Mouse (Mus musculus) liver, postnatal 0 days (tissue): Measurements from ENCODE around the gene Wapl. TPM values are rescaled to one million over a fixed set of nuclear protein-coding genes. Genes with fewer than 3 reads are reported as not detected.

Source experiments
- ATAC-seq: fragments of 200-750 bp; cut with Nextera tagmentation; 2 replicates; pipeline ENCODE4 v1.8.0; 2017; ENCODE audit warnings: mild to moderate bottlenecking, moderate library complexity
- DNase-seq: peaks from one replicate; pipeline ENCODE4 v3.0.0-alpha.2; 2016
- H3K27ac ChIP-seq: fragments of 300-500 bp; sonication (generic); 2 replicates; pipeline ENCODE4 v1.5.1; 2014; ENCODE audit warnings: antibody characterized with exemption, moderate library complexity, mild to moderate bottlenecking, low read depth
- H3K27me3 ChIP-seq: fragments of 300-500 bp; sonication (generic); 2 replicates; pipeline ENCODE4 v1.6.1; 2014; ENCODE audit warnings: low read length, control low read depth, mixed read lengths; ENCODE audit not compliant: insufficient read depth
- H3K36me3 ChIP-seq: fragments of 300-500 bp; sonication (generic); replicated peaks from 2 replicates; pipeline ENCODE4 v1.6.1; 2014; ENCODE audit warnings: mild to moderate bottlenecking, control low read depth, low read length, moderate library complexity, mixed read lengths; ENCODE audit not compliant: insufficient read depth
- H3K4me1 ChIP-seq: fragments of 300-500 bp; sonication (generic); 2 replicates; pipeline ENCODE4 v1.6.1; 2014; ENCODE audit warnings: antibody characterized with exemption, mild to moderate bottlenecking, control low read depth; ENCODE audit not compliant: insufficient read depth
- H3K4me2 ChIP-seq: fragments of 300-500 bp; sonication (generic); 2 replicates; pipeline ENCODE4 v1.6.1; 2014; ENCODE audit warnings: low read depth, mild to moderate bottlenecking, low read length, moderate library complexity, mixed read lengths
- H3K4me3 ChIP-seq: fragments of 300-500 bp; sonication (generic); 2 replicates; pipeline ENCODE4 v1.5.1; 2014; ENCODE audit warnings: low read depth, low read length
- H3K9ac ChIP-seq: fragments of 300-500 bp; sonication (generic); replicated peaks from 2 replicates; pipeline ENCODE4 v1.6.1; 2014; ENCODE audit warnings: mild to moderate bottlenecking, moderate library complexity
- H3K9me3 ChIP-seq: fragments of 300-500 bp; sonication (generic); 2 replicates; pipeline ENCODE4 v1.6.1; 2016; ENCODE audit warnings: mild to moderate bottlenecking, control low read depth, low read length, mixed read lengths
- CTCF ChIP-seq: sonication (generic); IDR thresholded peaks from 2 replicates; pipeline ENCODE4 v1.5.1; 2016; ENCODE audit warnings: antibody characterized with exemption, low read depth
- EP300 ChIP-seq: IDR thresholded peaks from 2 replicates; pipeline ENCODE4 v1.6.1; 2016; ENCODE audit warnings: antibody characterized with exemption, low read depth, mild to moderate bottlenecking
- WGBS: fragments of 180-500 bp; shearing (Covaris S2); extraction: QIAGEN DNeasy Blood & Tissue Kit; methylation state at CpG from one replicate; pipeline ENCODE4 v1.1.7; 2014; ENCODE audit not compliant: insufficient replicate concordance; 5-methylcytosine and 5-hydroxymethylcytosine counted together
- polyA plus RNA-seq: library from polyadenylated mRNA; unstranded; fragments of >200 nt; fragmentation: Nextera tagmentation; extraction: Ambion mirVana; gene quantifications from 2 replicates; pipeline ENCODE4 v1.2.1, GENCODE M21; 2015

Gene Wapl
- polyA plus RNA-seq, 1 experiment from 2014 or later: 15.3 TPM

GRCm38 (mm10) chr14:34647870-34648475, 25.8 kb upstream of the Wapl start:
- ATAC-seq (no peak), DNase-seq (no peak)
- 69% methylated on average over 8 of the region's 8 CpGs for WGBS
- H3K9me3 ChIP-seq: no peaks in the 10 kb centered on the region
- TF ChIP-seq CTCF (no peak), EP300 (no peak)
- H3K9ac ChIP-seq: no peak overlapping the region
- no peak overlapping the region for H3K4me3 ChIP-seq
- no peaks in the 10 kb centered on the region for H3K4me1 ChIP-seq
- H3K27ac ChIP-seq: no peak overlapping the region
- H3K36me3 ChIP-seq: no peaks in the 10 kb centered on the region
- H3K4me2 ChIP-seq: no peak overlapping the region
- no peaks in the 10 kb centered on the region for H3K27me3 ChIP-seq

GRCm38 (mm10) chr14:34657131-34657530, 16.6 kb upstream of the Wapl start:
- H3K9me3 ChIP-seq: no peaks in the 10 kb centered on the region

GRCm38 (mm10) chr14:34660351-34660787, 13.4 kb upstream of the Wapl start:
- Histone ChIP-seq H3K36me3 (no peaks in the 10 kb centered on the region), H3K9me3 (no peaks in the 10 kb centered on the region), H3K4me1 (peaks cover 26% of the 10 kb centered on the region), H3K9ac (0 out of 2 replicates have a peak overlapping the region, but pooled peaks have one; percentile 1), H3K4me2 (peak overlapping the region; percentile 67), H3K4me3 (peak overlapping the region; percentile 64), H3K27me3 (no peaks in the 10 kb centered on the region), H3K27ac (peak overlapping the region; percentile 87)
- ATAC-seq (peak; percentile 78), DNase-seq (peak; percentile 46)
- no peak for TF ChIP-seq CTCF
- TF ChIP-seq EP300: peak; percentile 99
- WGBS: 34% methylated on average over 7 of the region's 7 CpGs

More at GRCm38 (mm10) chr14:34657131-34657530, 16.6 kb upstream of the Wapl start:
- peaks cover 17% of the 10 kb centered on the region for H3K4me1 ChIP-seq
- ATAC-seq (no peak), DNase-seq (no peak)
- H3K4me3 ChIP-seq: no peak overlapping the region
- no peak overlapping the region for H3K4me2 ChIP-seq
- H3K9ac ChIP-seq: no peak overlapping the region
- no peak for TF ChIP-seq CTCF
- TF ChIP-seq EP300: no peak
- 95% methylated on average over 5 of the region's 5 CpGs for WGBS
- no peaks in the 10 kb centered on the region for H3K36me3 ChIP-seq
- no peaks in the 10 kb centered on the region for H3K27me3 ChIP-seq
- no peak overlapping the region for H3K27ac ChIP-seq

- Histone ChIP-seq H3K4me3 (peak overlapping the region; percentile 64), H3K9me3 (no peaks in the 10 kb centered on the region), H3K9ac (peak overlapping the region; percentile 70), H3K4me1 (peaks cover 26% of the 10 kb centered on the region), H3K4me2 (peak overlapping the region; percentile 67), H3K27me3 (no peaks in the 10 kb centered on the region), H3K27ac (peak overlapping the region; percentile 87), H3K36me3 (no peaks in the 10 kb centered on the region)
- WGBS: 19% methylated on average over 22 of the region's 22 CpGs
- TF ChIP-seq CTCF: no peak
- TF ChIP-seq EP300: no peak
- DNase-seq (peak; percentile 52), ATAC-seq (peak; percentile 31)
Observed at GRCm38 (mm10) chr14:34660788-34661591, 12.7 kb upstream of the Wapl start.

- Histone ChIP-seq H3K27me3 (no peaks in the 10 kb centered on the region), H3K9me3 (no peaks in the 10 kb centered on the region), H3K27ac (peak overlapping the region; percentile 87), H3K9ac (peak overlapping the region; percentile 70), H3K4me1 (peaks cover 26% of the 10 kb centered on the region), H3K4me3 (peak overlapping the region; percentile 64), H3K36me3 (no peaks in the 10 kb centered on the region), H3K4me2 (peak overlapping the region; percentile 67)
- ATAC-seq: peak; percentile 83
- peak; percentile 89 for DNase-seq
- peak; percentile 66; the same call in 1 of the 2 replicates for TF ChIP-seq EP300
- TF ChIP-seq CTCF: no peak
- under 1% methylated on average over 39 of the region's 39 CpGs for whole genome bisulfite sequencing
Observed at GRCm38 (mm10) chr14:34661621-34662477, 11.9 kb upstream of the Wapl start.

GRCm38 (mm10) chr14:34662478-34662826, 11.3 kb upstream of the Wapl start:
- Histone ChIP-seq H3K4me3 (peak overlapping the region; percentile 64), H3K4me1 (peaks cover 26% of the 10 kb centered on the region), H3K9me3 (no peaks in the 10 kb centered on the region), H3K4me2 (peak overlapping the region; percentile 67), H3K9ac (peak overlapping the region; percentile 70), H3K27ac (peak overlapping the region; percentile 87), H3K36me3 (no peaks in the 10 kb centered on the region), H3K27me3 (no peaks in the 10 kb centered on the region)
- 22% methylated on average over 4 of the region's 4 CpGs for WGBS
- no peak for DNase-seq
- no peak for ATAC-seq
- no peak for TF ChIP-seq EP300
- no peak for TF ChIP-seq CTCF
